Mouse (Mus musculus) thymus, adult 2 months (tissue): ENCODE measurements around the gene Ldhal6b.

Experiments used
- CTCF ChIP-seq: fragments of 200-500 bp; IDR thresholded peaks from 2 replicates; pipeline ENCODE4 v1.5.1; 2012; ENCODE audit warnings: mild to moderate bottlenecking, control low read depth, low read length, moderate library complexity, borderline replicate concordance; ENCODE audit not compliant: control insufficient read depth, poor library complexity, insufficient read depth; ENCODE audit errors: extremely low read depth
- POLR2A ChIP-seq: fragments of 200-500 bp; IDR thresholded peaks from 2 replicates; pipeline ENCODE4 v1.6.1; 2012; ENCODE audit warnings: mild to moderate bottlenecking, low read length, control low read depth, moderate library complexity; ENCODE audit not compliant: control insufficient read depth, poor library complexity, insufficient read depth; ENCODE audit errors: extremely low read depth

DNA sequence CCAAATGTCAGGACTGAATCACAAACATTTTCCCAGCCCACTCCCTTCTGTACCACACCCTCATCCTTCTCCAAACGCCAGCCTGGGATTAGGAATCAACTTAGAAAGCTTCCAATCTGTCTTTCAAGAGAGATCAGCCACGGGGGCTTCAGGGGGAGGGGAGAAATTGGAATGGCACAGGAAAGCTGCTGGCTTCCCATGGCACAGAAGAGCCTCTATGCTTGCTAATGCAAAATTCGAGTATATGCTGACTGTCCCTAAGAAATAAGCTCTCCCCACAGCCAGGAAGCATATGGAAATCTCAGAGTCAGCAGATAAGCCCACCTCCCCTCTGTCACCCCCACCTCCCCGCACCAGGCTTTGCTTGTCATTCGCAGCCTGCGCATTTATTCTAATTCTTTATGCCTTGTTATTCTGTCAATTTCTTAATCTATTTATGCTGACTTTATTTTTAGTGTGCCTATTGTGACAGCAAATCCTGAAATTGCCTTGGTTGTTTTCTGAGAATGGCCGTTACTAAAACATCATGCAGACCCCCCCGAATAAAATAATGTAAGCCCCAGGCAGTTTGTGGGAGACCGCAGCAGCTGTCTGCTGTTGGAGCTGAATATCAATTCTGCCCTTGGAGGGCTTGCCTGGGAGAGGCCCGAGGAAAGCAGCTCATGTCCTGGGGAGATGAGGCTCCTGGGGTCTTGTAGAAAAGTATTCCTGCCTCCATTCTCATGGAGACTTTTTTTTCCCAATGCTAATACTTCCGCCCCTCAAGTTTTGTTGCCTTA, 41.2 kb downstream of the Ldhal6b start:
- TF ChIP-seq CTCF (no peak), POLR2A (no peak)
